Mouse (Mus musculus) embryonic facial prominence, embryonic 11.5 days (tissue): ENCODE results near the gene Pnmal1. TPM values are rescaled to one million over a fixed set of nuclear protein-coding genes. Genes with fewer than 3 reads are reported as not detected.

Experiments
- ATAC-seq: fragments of 200-750 bp; cut with Nextera tagmentation; replicated peaks from 2 replicates; pipeline ENCODE4 v1.8.0; 2017; ENCODE audit warnings: low read depth; ENCODE audit not compliant: insufficient number of reproducible peaks, low FRiP score, low TSS enrichment
- DNase-seq: peaks from one replicate; pipeline ENCODE4 v3.0.0-alpha.2; 2015; ENCODE audit warnings: low spot score
- H3K27ac ChIP-seq: fragments of 300-500 bp; sonication (generic); replicated peaks from 2 replicates; pipeline ENCODE4 v1.5.1; 2014; ENCODE audit warnings: mild to moderate bottlenecking, low read depth, low read length, control low read depth
- H3K27me3 ChIP-seq: fragments of 300-500 bp; sonication (generic); 2 replicates; pipeline ENCODE4 v1.6.1; 2014; ENCODE audit warnings: mild to moderate bottlenecking, low read length, moderate library complexity, mixed read lengths; ENCODE audit not compliant: control insufficient read depth, insufficient read depth
- H3K36me3 ChIP-seq: fragments of 300-500 bp; sonication (generic); replicated peaks from 2 replicates; pipeline ENCODE4 v1.6.1; 2014; ENCODE audit warnings: low read depth, mild to moderate bottlenecking, low read length, moderate library complexity, mixed read lengths; ENCODE audit not compliant: control insufficient read depth, insufficient read depth
- H3K4me1 ChIP-seq: fragments of 300-500 bp; sonication (generic); 2 replicates; pipeline ENCODE4 v1.6.1; 2014; ENCODE audit warnings: low read length, mixed read lengths; ENCODE audit not compliant: control insufficient read depth, insufficient read depth
- H3K4me2 ChIP-seq: fragments of 300-500 bp; sonication (generic); 2 replicates; pipeline ENCODE4 v1.6.1; 2014; ENCODE audit warnings: low read depth, mild to moderate bottlenecking, control low read depth, low read length, moderate library complexity
- H3K4me3 ChIP-seq: fragments of 300-500 bp; sonication (generic); 2 replicates; pipeline ENCODE4 v1.5.1; 2014; ENCODE audit warnings: low read depth, low read length, control low read depth
- H3K9ac ChIP-seq: fragments of 300-500 bp; sonication (generic); replicated peaks from 2 replicates; pipeline ENCODE4 v1.6.1; 2014; ENCODE audit warnings: mild to moderate bottlenecking, control low read depth, low read length
- H3K9me3 ChIP-seq: fragments of 300-500 bp; sonication (generic); replicated peaks from 2 replicates; pipeline ENCODE4 v1.6.1; 2016; ENCODE audit warnings: mild to moderate bottlenecking, low read length, inconsistent platforms, mixed read lengths; ENCODE audit not compliant: control insufficient read depth
- WGBS: fragments of 180-500 bp; shearing (Covaris S2); extraction: QIAGEN DNeasy Blood & Tissue Kit; methylation state at CpG from one replicate; pipeline ENCODE4 v1.1.7; 2014; 5-methylcytosine and 5-hydroxymethylcytosine counted together
- polyA plus RNA-seq: library from polyadenylated mRNA; unstranded; fragments of >200 nt; fragmentation: Nextera tagmentation; extraction: Ambion mirVana; gene quantifications from 2 replicates; pipeline ENCODE4 v1.2.1, GENCODE M21; 2014

The Pnmal1 gene
- polyA plus RNA-seq, 1 experiment from 2014 or later = 5.3 TPM

GRCm38 (mm10) chr7:16932704-16933577, 26.5 kb upstream of the Pnmal1 start:
- no peaks in the 10 kb centered on the region for H3K36me3 ChIP-seq
- H3K9ac ChIP-seq = no peak overlapping the region
- 40% methylated on average over 14 of the region's 14 CpGs for WGBS
- ATAC-seq (no peak), DNase-seq (peak; percentile 72)
- no peak overlapping the region for H3K4me2 ChIP-seq
- H3K9me3 ChIP-seq = no peaks in the 10 kb centered on the region
- H3K4me1 ChIP-seq = no peaks in the 10 kb centered on the region
- H3K27ac ChIP-seq = no peak overlapping the region
- no peaks in the 10 kb centered on the region for H3K27me3 ChIP-seq
- H3K4me3 ChIP-seq = no peak overlapping the region

- Histone ChIP-seq H3K27me3 (no peaks in the 10 kb centered on the region), H3K4me3 (no peak overlapping the region), H3K4me1 (no peaks in the 10 kb centered on the region), H3K4me2 (no peak overlapping the region), H3K36me3 (no peaks in the 10 kb centered on the region), H3K9me3 (no peaks in the 10 kb centered on the region), H3K9ac (no peak overlapping the region), H3K27ac (no peak overlapping the region)
- DNase-seq (no peak), ATAC-seq (no peak)
- 49% methylated on average over 4 of the region's 4 CpGs for WGBS
Observed at GRCm38 (mm10) chr7:16937312-16937711, 22.2 kb upstream of the Pnmal1 start.

GRCm38 (mm10) chr7:16938117-16938791, 21.2 kb upstream of the Pnmal1 start:
- no peak overlapping the region for H3K9ac ChIP-seq
- no peaks in the 10 kb centered on the region for H3K36me3 ChIP-seq
- DNase-seq (peak; percentile 58), ATAC-seq (no peak)
- no peaks in the 10 kb centered on the region for H3K9me3 ChIP-seq
- no peak overlapping the region for H3K4me2 ChIP-seq
- H3K4me3 ChIP-seq = no peak overlapping the region
- WGBS = 73% methylated on average over 17 of the region's 17 CpGs
- no peaks in the 10 kb centered on the region for H3K27me3 ChIP-seq
- H3K27ac ChIP-seq = no peak overlapping the region
- no peaks in the 10 kb centered on the region for H3K4me1 ChIP-seq

GRCm38 (mm10) chr7:16940292-16940691, 19.2 kb upstream of the Pnmal1 start:
- H3K27ac ChIP-seq = no peak overlapping the region
- no peak for ATAC-seq
- no peaks in the 10 kb centered on the region for H3K9me3 ChIP-seq
- no peak overlapping the region for H3K9ac ChIP-seq
- DNase-seq = no peak
- 50% methylated on average over 7 of the region's 7 CpGs for WGBS
- H3K27me3 ChIP-seq = peaks cover 3% of the 10 kb centered on the region
- no peaks in the 10 kb centered on the region for H3K36me3 ChIP-seq
- no peaks in the 10 kb centered on the region for H3K4me1 ChIP-seq
- no peak overlapping the region for H3K4me3 ChIP-seq
- no peak overlapping the region for H3K4me2 ChIP-seq

GRCm38 (mm10) chr7:16942861-16943260, 16.6 kb upstream of the Pnmal1 start:
- 61% methylated on average over 4 of the region's 4 CpGs for WGBS
- Histone ChIP-seq H3K9ac (no peak overlapping the region), H3K4me2 (no peak overlapping the region), H3K27me3 (peaks cover 28% of the 10 kb centered on the region), H3K4me3 (no peak overlapping the region), H3K36me3 (no peaks in the 10 kb centered on the region), H3K9me3 (no peaks in the 10 kb centered on the region), H3K27ac (no peak overlapping the region), H3K4me1 (peaks cover 11% of the 10 kb centered on the region)
- ATAC-seq (no peak), DNase-seq (no peak)

GRCm38 (mm10) chr7:16944061-16944807, 15.2 kb upstream of the Pnmal1 start, which contains the start of gene Pnmal2:
TSS of gene Pnmal2 (plus strand) at chr7:16944682.
- Histone ChIP-seq H3K27ac (no peak within 1 kb of the TSS), H3K9ac (peak within 1 kb of the TSS; percentile 80), H3K4me1 (peaks cover 11% of the 10 kb centered on the region), H3K36me3 (no peaks in the 10 kb centered on the region), H3K4me2 (peak within 1 kb of the TSS; percentile 87), H3K9me3 (no peaks in the 10 kb centered on the region), H3K4me3 (peak within 1 kb of the TSS; percentile 63), H3K27me3 (peaks cover 41% of the 10 kb centered on the region)
- ATAC-seq = peak; percentile 88
- WGBS = 14% methylated on average over 36 of the region's 36 CpGs
- DNase-seq = peak; percentile 95

GRCm38 (mm10) chr7:16944808-16945315, 14.6 kb upstream of the Pnmal1 start:
- Histone ChIP-seq H3K27ac (no peak overlapping the region), H3K27me3 (peaks cover 46% of the 10 kb centered on the region), H3K9ac (peak overlapping the region; percentile 80), H3K36me3 (no peaks in the 10 kb centered on the region), H3K9me3 (no peaks in the 10 kb centered on the region), H3K4me3 (peak overlapping the region; percentile 63), H3K4me1 (peaks cover 11% of the 10 kb centered on the region), H3K4me2 (peak overlapping the region; percentile 87)
- no peak for ATAC-seq
- 1% methylated on average over 22 of the region's 22 CpGs for WGBS
- no peak for DNase-seq
